Mouse (Mus musculus) heart, adult 11 months (tissue): Measurements from ENCODE around the gene Olfr353.

Source experiments
- DNase-seq: peaks from one replicate; pipeline ENCODE4 v3.0.0; 2022

Gene Olfr353

GRCm38 (mm10) chr2:36892836-36893235, at the start of gene Olfr353:
Olfr353 (minus strand) TSS chr2:36892936.
- DNase-seq, result no peak

- no peak for DNase-seq
Observed at GRCm38 (mm10) chr2:36936821-36937220, 44.1 kb upstream of the Olfr353 start, which contains the start of gene Olfr356. Olfr356 (plus strand) TSS chr2:36937121.

GRCm38 (mm10) chr2:36928797-36929196, 36.1 kb upstream of the Olfr353 start, which contains the start of gene Olfr355:
Olfr355 (minus strand) TSS chr2:36928897.
- DNase-seq, result no peak

GRCm38 (mm10) chr2:36905380-36905779, 12.6 kb upstream of the Olfr353 start, which contains the start of gene Olfr354:
Olfr354 (plus strand) TSS chr2:36905680.
- DNase-seq, result no peak

DNA sequence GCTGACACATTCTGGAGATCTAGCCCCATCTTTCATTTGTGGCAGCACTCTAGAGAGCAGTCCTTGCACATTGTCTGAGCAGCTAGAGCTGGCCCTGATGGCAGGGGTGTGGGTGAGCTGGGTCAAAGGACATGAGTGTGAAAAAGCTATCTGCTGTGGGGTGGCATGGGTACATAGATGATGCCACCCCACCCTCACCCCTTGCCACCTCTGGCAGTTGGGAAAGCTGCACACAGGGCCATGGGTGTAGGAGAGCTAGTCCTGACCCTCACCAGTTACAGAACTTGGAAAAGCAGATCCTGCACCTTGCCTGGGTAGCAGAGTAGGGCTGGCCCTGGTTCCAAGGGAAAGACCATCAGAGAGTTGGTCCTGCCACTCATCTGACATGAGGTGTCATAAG, 4.4 kb upstream of the Olfr353 start:
- peak; percentile 85 for DNase-seq

GRCm38 (mm10) chr2:36868160-36868559, 24.6 kb downstream of the Olfr353 start, which contains the start of gene Olfr352:
Olfr352 (plus strand) TSS chr2:36868460.
- no peak for DNase-seq

- DNase-seq, result no peak
Observed at GRCm38 (mm10) chr2:36862560-36862959, 30.2 kb downstream of the Olfr353 start, which contains the start of gene Olfr351. Olfr351 (minus strand) TSS chr2:36862660.

- no peak for DNase-seq
Observed at GRCm38 (mm10) chr2:36846010-36846409, 46.7 kb downstream of the Olfr353 start, which contains the start of gene Olfr350. Olfr350 (plus strand) TSS chr2:36846310.
